Mouse (Mus musculus): ENCODE measurements around the gene Traip.
A peak's percentile ranks its signal among the peaks of the same experiment; 100 is the strongest.

Traip gene

DNA sequence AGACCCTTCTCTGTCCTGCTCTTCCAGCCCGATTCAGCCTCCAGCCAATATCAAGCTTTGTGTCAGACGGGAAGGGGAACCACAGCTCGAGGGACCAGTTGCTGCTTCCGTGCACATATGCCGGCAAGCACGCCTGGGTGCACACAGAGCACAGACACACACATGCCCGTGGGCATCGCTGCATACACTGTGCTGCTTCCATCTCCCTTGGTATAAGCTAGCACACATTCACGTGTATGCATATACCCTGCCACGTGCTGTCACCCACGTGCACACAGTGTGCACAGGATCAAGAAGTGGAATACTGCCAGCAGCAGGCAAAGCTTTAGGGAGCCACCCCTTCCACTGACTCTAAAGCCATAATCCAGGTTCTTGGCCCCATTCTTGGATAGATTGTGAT lies 15.8 kb upstream of the Traip start:
- no peak for DNase-seq (ENCODE audit: low spot score in 2 of 2)

GRCm38 (mm10) chr9:107935374-107935773 lies 14.6 kb upstream of the Traip start, which contains the start of gene Camkv:
Camkv (plus strand) TSS chr9:107935674.
- DNase-seq (ENCODE audit: low spot score in 2 of 2), result no peak

DNA sequence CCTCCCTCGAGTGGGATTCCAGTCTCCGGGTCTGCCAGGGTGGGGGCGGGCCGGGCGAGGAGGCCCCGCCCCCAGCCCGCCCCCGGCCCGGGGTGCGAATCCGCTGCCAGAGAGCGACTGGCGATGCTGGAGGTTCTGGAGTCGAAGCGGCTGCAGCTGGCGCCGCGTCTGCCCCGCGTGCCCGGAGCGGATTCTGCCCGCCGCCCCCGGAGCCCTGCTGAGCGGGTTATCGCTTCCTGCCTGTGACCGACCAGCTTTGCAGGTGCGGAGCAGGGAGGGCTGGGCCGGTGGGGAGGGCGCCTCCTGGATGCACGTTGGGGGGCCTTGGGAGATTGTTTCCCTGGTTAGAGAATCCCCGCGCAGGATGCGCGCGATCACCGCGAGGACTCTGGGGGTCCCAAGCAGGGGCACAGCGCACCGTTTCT lies 14.1 kb upstream of the Traip start:
- no peak for DNase-seq (ENCODE audit: low spot score in 2 of 2)

- DNase-seq (ENCODE audit: low spot score in 2 of 2), result no peak
Measured at GRCm38 (mm10) chr9:107936215-107936822, 13.6 kb upstream of the Traip start.

DNA sequence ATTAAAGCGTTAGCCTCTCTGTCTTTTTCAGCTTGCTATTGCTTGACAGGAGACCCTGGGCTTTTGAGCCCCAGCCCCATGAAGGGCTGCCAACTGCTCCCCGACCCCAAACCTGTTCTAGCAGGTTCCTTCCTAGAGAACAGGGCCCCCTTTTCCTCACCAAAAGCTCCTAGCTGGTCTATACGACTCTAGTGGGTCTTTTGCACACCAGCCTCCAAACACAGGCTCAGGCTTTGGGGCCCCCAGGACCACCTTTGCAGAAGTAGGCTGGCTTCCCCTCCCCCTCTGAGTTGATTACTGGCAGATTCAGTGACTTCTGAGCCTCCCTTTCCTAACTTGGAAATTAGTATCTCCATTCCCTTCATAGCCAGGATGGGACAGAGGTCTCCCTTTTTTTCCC lies 13.1 kb upstream of the Traip start:
- DNase-seq (ENCODE audit: low spot score in 2 of 2), result no peak

- no peak for DNase-seq (ENCODE audit: low spot score in 2 of 2)
Measured at GRCm38 (mm10) chr9:107947241-107948194, 2.4 kb upstream of the Traip start.

- DNase-seq (ENCODE audit: low spot score in 2 of 2), result no peak
Measured at GRCm38 (mm10) chr9:107949184-107949921, 583 bp upstream of the Traip start.

GRCm38 (mm10) chr9:107950460-107951355 lies 772 bp downstream of the Traip start:
- DNase-seq (ENCODE audit: low spot score in 2 of 2), result peak; percentile 84 to 91

DNA sequence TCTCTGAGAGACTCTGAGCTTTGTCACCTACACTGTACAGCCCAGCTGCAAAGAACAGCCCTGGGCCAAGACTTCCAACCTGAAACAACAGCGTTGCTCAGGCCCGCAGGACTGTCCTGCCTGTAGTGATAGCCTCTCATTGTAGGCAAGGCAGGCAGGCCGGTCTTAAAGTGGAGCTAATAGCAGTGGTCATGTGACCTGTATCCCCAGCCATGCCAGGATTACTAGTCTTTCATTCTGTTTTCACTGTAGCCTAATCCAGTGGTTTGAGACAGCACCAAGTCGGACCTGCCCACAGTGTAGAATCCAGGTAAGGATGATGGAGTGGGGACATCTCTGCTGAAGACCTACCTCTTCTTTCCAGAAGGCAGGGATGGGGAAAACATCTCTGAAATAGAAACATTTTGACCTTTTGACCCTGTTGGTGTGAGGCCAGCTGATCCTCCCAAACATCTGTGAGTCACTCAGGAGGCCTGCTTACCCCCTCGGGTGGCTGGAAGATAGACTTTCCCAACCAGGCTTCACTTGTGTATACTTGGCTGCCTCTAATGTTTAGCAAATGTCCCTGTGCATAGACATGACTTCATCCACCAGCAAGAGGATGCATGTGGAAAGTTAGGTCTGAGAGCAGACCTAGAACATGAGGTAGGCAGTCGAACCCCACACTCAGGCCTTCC lies 5.8 kb downstream of the Traip start:
- DNase-seq (ENCODE audit: low spot score in 2 of 2), result no peak

- no peak for DNase-seq (ENCODE audit: low spot score in 2 of 2)
Measured at GRCm38 (mm10) chr9:107957141-107957540, 7.2 kb downstream of the Traip start.

DNA sequence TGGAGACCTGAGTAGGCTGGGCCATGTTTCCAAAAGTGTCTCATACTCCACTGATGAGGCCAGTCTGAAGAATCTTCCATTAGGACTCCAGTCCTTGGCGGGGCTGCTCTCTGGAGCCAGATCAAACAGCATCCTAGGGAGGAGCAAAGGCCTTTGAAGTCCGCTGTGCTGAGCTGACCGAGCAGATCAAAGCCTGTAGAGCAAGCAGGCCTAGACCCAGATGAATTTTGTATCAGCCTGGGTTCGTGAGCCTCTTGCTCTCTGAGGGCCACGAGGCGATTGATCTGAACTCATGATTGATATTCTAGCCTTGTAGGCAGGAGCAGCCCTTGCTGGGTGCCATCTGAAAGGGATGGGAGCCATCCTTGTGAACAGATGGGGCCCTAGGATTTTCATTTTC lies 10.0 kb downstream of the Traip start:
- DNase-seq (ENCODE audit: low spot score in 2 of 2), result no peak

GRCm38 (mm10) chr9:107960928-107961327 lies 11.0 kb downstream of the Traip start:
- DNase-seq (ENCODE audit: low spot score in 2 of 2), result no peak

DNA sequence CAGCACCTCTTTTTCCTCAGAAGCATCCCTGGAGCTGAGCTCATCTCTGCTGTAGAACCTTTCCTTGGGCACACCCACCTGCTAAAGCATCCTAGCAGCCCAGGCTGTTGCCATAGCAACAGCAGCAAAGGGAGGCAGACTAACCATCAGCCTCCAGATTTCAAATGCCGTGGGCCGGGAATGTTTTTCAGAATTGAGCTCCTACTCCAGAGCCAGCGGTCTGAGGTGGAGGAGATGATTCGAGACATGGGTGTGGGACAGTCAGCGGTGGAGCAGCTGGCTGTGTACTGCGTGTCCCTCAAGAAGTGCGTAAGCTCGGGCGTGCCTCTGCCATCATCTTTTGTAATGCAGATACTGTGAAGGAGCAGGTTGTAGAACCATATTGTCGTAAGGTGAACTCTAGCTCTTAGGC lies 11.4 kb downstream of the Traip start:
- no peak for DNase-seq (ENCODE audit: low spot score in 2 of 2)

- no peak for DNase-seq (ENCODE audit: low spot score in 2 of 2)
Measured at GRCm38 (mm10) chr9:107961881-107962280, 11.9 kb downstream of the Traip start.

DNA sequence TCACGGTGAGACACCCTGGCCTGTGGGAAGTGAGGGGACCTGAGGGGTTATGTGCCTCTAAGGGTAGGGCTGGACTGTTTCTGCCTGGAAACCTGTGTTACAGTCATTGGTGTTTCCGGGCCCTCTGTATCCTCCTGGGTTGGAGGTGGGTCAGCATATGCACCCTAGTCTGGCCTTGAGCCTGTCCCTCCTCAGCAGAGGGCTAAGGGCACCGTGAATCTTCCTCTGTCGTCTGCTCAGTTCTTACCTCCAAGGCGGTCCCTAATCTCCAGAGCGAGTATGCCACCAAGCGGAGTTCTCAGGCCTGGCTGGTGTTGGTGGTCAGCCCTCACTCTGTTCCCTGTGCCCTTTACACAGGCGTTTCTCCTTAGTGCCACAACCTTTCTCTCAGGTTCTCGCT lies 13.0 kb downstream of the Traip start:
- no peak for DNase-seq (ENCODE audit: low spot score in 2 of 2)

GRCm38 (mm10) chr9:107963700-107964099 lies 13.8 kb downstream of the Traip start:
- peak; percentile 66 to 79 for DNase-seq (ENCODE audit: low spot score in 2 of 2)

- no peak for DNase-seq (ENCODE audit: low spot score in 2 of 2)
Measured at GRCm38 (mm10) chr9:107964681-107965080, 14.7 kb downstream of the Traip start.

DNA sequence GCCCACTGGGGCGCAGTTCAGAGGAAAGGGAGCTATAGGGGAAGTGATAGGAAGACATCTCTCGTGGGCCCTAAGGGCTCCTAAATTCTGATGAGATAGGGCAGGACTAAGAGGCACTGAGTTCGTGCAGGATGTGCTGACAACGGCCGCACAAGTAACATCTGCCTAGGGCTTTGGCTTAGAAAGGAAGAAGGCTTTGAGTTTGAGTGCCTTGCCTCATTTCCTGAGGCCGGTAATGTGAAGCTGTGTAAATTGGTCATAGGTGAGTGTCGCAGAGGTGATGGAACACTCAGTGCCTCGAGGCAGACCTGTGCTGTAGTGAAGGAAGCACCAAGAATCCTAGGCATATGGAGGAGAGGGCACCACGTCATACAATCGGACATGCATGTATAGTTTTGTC lies 16.7 kb downstream of the Traip start:
- no peak for DNase-seq (ENCODE audit: low spot score in 2 of 2)

DNA sequence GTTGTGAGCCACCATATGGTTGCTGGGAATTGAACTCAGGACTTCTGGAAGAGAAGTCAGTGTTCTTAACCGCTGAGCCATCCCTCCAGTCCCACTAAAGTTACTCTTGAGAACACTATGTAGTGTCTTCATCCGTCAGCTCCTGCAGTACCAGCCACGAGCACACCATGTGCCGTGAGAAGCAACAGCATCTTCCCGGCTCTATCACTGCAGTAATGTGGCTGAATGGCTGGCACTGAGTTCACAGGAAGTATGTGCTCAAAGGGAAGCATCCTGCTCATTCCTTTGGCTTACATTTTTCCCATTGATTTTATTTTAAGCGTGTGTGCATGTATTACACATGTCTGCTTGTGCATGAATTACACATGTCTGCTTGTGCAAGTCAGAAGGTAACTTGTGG lies 17.5 kb downstream of the Traip start:
- no peak for DNase-seq (ENCODE audit: low spot score in 2 of 2)

DNA sequence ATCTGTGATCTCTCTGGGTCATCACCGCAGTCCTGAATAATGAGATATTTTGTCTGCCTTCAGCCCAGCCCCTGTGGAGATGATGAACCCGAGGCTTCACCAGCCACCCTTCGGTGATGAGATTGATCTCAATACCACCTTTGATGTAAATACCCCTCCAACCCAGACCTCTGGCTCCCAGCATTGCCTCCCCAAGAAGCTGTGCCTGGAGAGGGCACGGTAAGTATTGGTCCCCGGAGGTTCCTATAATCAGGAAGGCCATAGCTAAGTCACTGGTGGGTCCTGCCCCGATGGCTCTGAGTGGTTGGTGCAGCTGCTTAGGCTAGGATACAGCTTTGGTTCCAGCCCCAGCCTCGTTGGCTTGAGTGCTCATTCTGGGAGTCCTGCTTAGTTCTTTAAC lies 18.6 kb downstream of the Traip start:
- DNase-seq (ENCODE audit: low spot score in 2 of 2), result no peak

GRCm38 (mm10) chr9:107970311-107970710 lies 20.4 kb downstream of the Traip start:
- DNase-seq (ENCODE audit: low spot score in 2 of 2), result no peak

Measured in urinary bladder, postnatal 36 days (tissue).